Mouse (Mus musculus) midbrain, embryonic 12.5 days (tissue): ENCODE measurements around the gene Vasp. TPM values are rescaled to one million over a fixed set of nuclear protein-coding genes. Genes with fewer than 3 reads are reported as not detected.

Experiments
- ATAC-seq: fragments of 200-750 bp; cut with Nextera tagmentation; 2 replicates; pipeline ENCODE4 v1.8.0; 2017; ENCODE audit warnings: low read depth, moderate TSS enrichment, moderate library complexity; ENCODE audit not compliant: low FRiP score
- H3K27ac ChIP-seq: fragments of 300-500 bp; sonication (generic); replicated peaks from 2 replicates; pipeline ENCODE4 v1.5.1; 2016; ENCODE audit warnings: mild to moderate bottlenecking
- H3K27me3 ChIP-seq: fragments of 300-500 bp; sonication (generic); 2 replicates; pipeline ENCODE4 v1.6.1; 2016; ENCODE audit warnings: mild to moderate bottlenecking
- H3K36me3 ChIP-seq: fragments of 300-500 bp; sonication (generic); 2 replicates; pipeline ENCODE4 v1.6.1; 2016
- H3K4me1 ChIP-seq: fragments of 300-500 bp; sonication (generic); 2 replicates; pipeline ENCODE4 v1.6.1; 2016
- H3K4me2 ChIP-seq: fragments of 300-500 bp; sonication (generic); replicated peaks from 2 replicates; pipeline ENCODE4 v1.6.1; 2016; ENCODE audit warnings: mild to moderate bottlenecking, moderate library complexity
- H3K4me3 ChIP-seq: fragments of 300-500 bp; sonication (generic); 2 replicates; pipeline ENCODE4 v1.5.1; 2016; ENCODE audit warnings: mild to moderate bottlenecking
- H3K9ac ChIP-seq: fragments of 300-500 bp; sonication (generic); replicated peaks from 2 replicates; pipeline ENCODE4 v1.6.1; 2016; ENCODE audit warnings: mild to moderate bottlenecking, moderate library complexity
- H3K9me3 ChIP-seq: fragments of 300-500 bp; sonication (generic); 2 replicates; pipeline ENCODE4 v1.6.1; 2016; ENCODE audit warnings: mild to moderate bottlenecking
- WGBS: fragments of 180-500 bp; shearing (Covaris S2); methylation state at CpG from one replicate; pipeline ENCODE4 v1.1.7; 2016; 5-methylcytosine and 5-hydroxymethylcytosine counted together
- polyA plus RNA-seq: library from polyadenylated mRNA; unstranded; fragments of >200 nt; fragmentation: Nextera tagmentation; extraction: Ambion mirVana; gene quantifications from 2 replicates; pipeline ENCODE4 v1.2.1, GENCODE M21; 2016

Gene Vasp
- polyA plus RNA-seq, 1 experiment from 2014 or later: 47.1 TPM

- Histone ChIP-seq H3K36me3 (peaks cover 39% of the 10 kb centered on the region), H3K27me3 (no peaks in the 10 kb centered on the region), H3K4me1 (peaks cover 31% of the 10 kb centered on the region), H3K9ac (0 out of 2 replicates have a peak overlapping the region, but pooled peaks have one; percentile 28), H3K4me2 (no peak overlapping the region), H3K27ac (no peak overlapping the region), H3K4me3 (no peak overlapping the region), H3K9me3 (no peaks in the 10 kb centered on the region)
- ATAC-seq: no peak
- WGBS: 91% methylated on average over 10 of the region's 10 CpGs
Observed at GRCm38 (mm10) chr7:19265928-19266822, 5.4 kb downstream of the Vasp start.

- H3K27ac ChIP-seq: no peak overlapping the region
- H3K4me2 ChIP-seq: no peak overlapping the region
- H3K9ac ChIP-seq: no peak overlapping the region
- 79% methylated on average over 7 of the region's 7 CpGs for WGBS
- no peak overlapping the region for H3K4me3 ChIP-seq
- peaks cover 49% of the 10 kb centered on the region for H3K36me3 ChIP-seq
- no peak for ATAC-seq
- H3K9me3 ChIP-seq: no peaks in the 10 kb centered on the region
- H3K27me3 ChIP-seq: no peaks in the 10 kb centered on the region
- peaks cover 21% of the 10 kb centered on the region for H3K4me1 ChIP-seq
Observed at GRCm38 (mm10) chr7:19265147-19265546, 6.5 kb downstream of the Vasp start.

- Histone ChIP-seq H3K36me3 (peaks cover 70% of the 10 kb centered on the region), H3K4me1 (no peaks in the 10 kb centered on the region)
- WGBS: 87% methylated on average over 3 of the region's 3 CpGs
Observed at GRCm38 (mm10) chr7:19258336-19258735, 13.3 kb downstream of the Vasp start.

GRCm38 (mm10) chr7:19257390-19258022 lies 14.1 kb downstream of the Vasp start:
- 35% methylated on average over 11 of the region's 11 CpGs for WGBS
- peak; percentile 66 for ATAC-seq
- Histone ChIP-seq H3K4me1 (no peaks in the 10 kb centered on the region), H3K9me3 (no peaks in the 10 kb centered on the region), H3K9ac (no peak overlapping the region), H3K27me3 (no peaks in the 10 kb centered on the region), H3K27ac (no peak overlapping the region), H3K36me3 (peaks cover 62% of the 10 kb centered on the region), H3K4me3 (no peak overlapping the region), H3K4me2 (no peak overlapping the region)

More at GRCm38 (mm10) chr7:19258336-19258735, 13.3 kb downstream of the Vasp start:
- Histone ChIP-seq H3K9me3 (no peaks in the 10 kb centered on the region), H3K27me3 (no peaks in the 10 kb centered on the region), H3K4me3 (no peak overlapping the region), H3K4me2 (no peak overlapping the region), H3K27ac (no peak overlapping the region), H3K9ac (no peak overlapping the region)
- ATAC-seq: no peak

GRCm38 (mm10) chr7:19256567-19256966 lies 15.1 kb downstream of the Vasp start:
- WGBS: 89% methylated on average over 7 of the region's 7 CpGs
- Histone ChIP-seq H3K36me3 (peaks cover 54% of the 10 kb centered on the region), H3K4me3 (no peak overlapping the region), H3K27me3 (no peaks in the 10 kb centered on the region), H3K27ac (no peak overlapping the region), H3K4me1 (no peaks in the 10 kb centered on the region), H3K9me3 (no peaks in the 10 kb centered on the region), H3K4me2 (no peak overlapping the region), H3K9ac (no peak overlapping the region)
- ATAC-seq: no peak

GRCm38 (mm10) chr7:19255395-19255794 lies 16.2 kb downstream of the Vasp start:
- H3K9ac ChIP-seq: no peak overlapping the region
- H3K27me3 ChIP-seq: no peaks in the 10 kb centered on the region
- H3K27ac ChIP-seq: no peak overlapping the region
- H3K36me3 ChIP-seq: peaks cover 42% of the 10 kb centered on the region
- no peaks in the 10 kb centered on the region for H3K9me3 ChIP-seq
- H3K4me1 ChIP-seq: no peaks in the 10 kb centered on the region
- 87% methylated on average over 17 of the region's 17 CpGs for WGBS
- no peak overlapping the region for H3K4me3 ChIP-seq
- H3K4me2 ChIP-seq: no peak overlapping the region
- ATAC-seq: no peak

- H3K9me3 ChIP-seq: no peaks in the 10 kb centered on the region
- WGBS: 67% methylated on average over 5 of the region's 5 CpGs
- H3K4me3 ChIP-seq: no peak overlapping the region
- H3K9ac ChIP-seq: no peak overlapping the region
- H3K27ac ChIP-seq: no peak overlapping the region
- no peaks in the 10 kb centered on the region for H3K27me3 ChIP-seq
- ATAC-seq: no peak
- H3K36me3 ChIP-seq: peaks cover 23% of the 10 kb centered on the region
- no peaks in the 10 kb centered on the region for H3K4me1 ChIP-seq
- H3K4me2 ChIP-seq: no peak overlapping the region
Observed at GRCm38 (mm10) chr7:19253437-19253836, 18.2 kb downstream of the Vasp start.

- Histone ChIP-seq H3K4me2 (no peak overlapping the region), H3K4me3 (no peak overlapping the region), H3K9ac (no peak overlapping the region), H3K27me3 (no peaks in the 10 kb centered on the region), H3K27ac (no peak overlapping the region), H3K36me3 (peaks cover 18% of the 10 kb centered on the region), H3K9me3 (no peaks in the 10 kb centered on the region), H3K4me1 (no peaks in the 10 kb centered on the region)
- ATAC-seq: no peak
- WGBS: 88% methylated on average over 4 of the region's 4 CpGs
Observed at GRCm38 (mm10) chr7:19252078-19252477, 19.5 kb downstream of the Vasp start.

GRCm38 (mm10) chr7:19247511-19247910 lies 24.1 kb downstream of the Vasp start:
- peaks cover 29% of the 10 kb centered on the region for H3K36me3 ChIP-seq
- H3K9me3 ChIP-seq: no peaks in the 10 kb centered on the region

GRCm38 (mm10) chr7:19246855-19247254 lies 24.8 kb downstream of the Vasp start:
- WGBS: 95% methylated on average over 1 of the region's 1 CpGs
- no peaks in the 10 kb centered on the region for H3K27me3 ChIP-seq
- H3K36me3 ChIP-seq: peaks cover 29% of the 10 kb centered on the region
- no peak overlapping the region for H3K4me3 ChIP-seq
- H3K4me1 ChIP-seq: no peaks in the 10 kb centered on the region
- H3K9ac ChIP-seq: no peak overlapping the region
- H3K4me2 ChIP-seq: no peak overlapping the region
- no peak for ATAC-seq
- no peak overlapping the region for H3K27ac ChIP-seq
- no peaks in the 10 kb centered on the region for H3K9me3 ChIP-seq

More at GRCm38 (mm10) chr7:19247511-19247910, 24.1 kb downstream of the Vasp start:
- no peaks in the 10 kb centered on the region for H3K27me3 ChIP-seq
- H3K4me3 ChIP-seq: no peak overlapping the region
- no peak overlapping the region for H3K27ac ChIP-seq
- H3K9ac ChIP-seq: no peak overlapping the region
- no peak for ATAC-seq
- H3K4me2 ChIP-seq: no peak overlapping the region
- 96% methylated on average over 2 of the region's 2 CpGs for WGBS
- no peaks in the 10 kb centered on the region for H3K4me1 ChIP-seq

GRCm38 (mm10) chr7:19245083-19245482 lies 26.5 kb downstream of the Vasp start:
- WGBS: 92% methylated on average over 3 of the region's 3 CpGs
- Histone ChIP-seq H3K4me3 (no peak overlapping the region), H3K4me1 (no peaks in the 10 kb centered on the region), H3K4me2 (no peak overlapping the region), H3K27me3 (no peaks in the 10 kb centered on the region), H3K36me3 (peaks cover 29% of the 10 kb centered on the region), H3K9me3 (no peaks in the 10 kb centered on the region), H3K27ac (no peak overlapping the region), H3K9ac (no peak overlapping the region)
- no peak for ATAC-seq

- 0 out of 2 replicates have a peak overlapping the region, but pooled peaks have one; percentile 39 for H3K9ac ChIP-seq
- no peak for ATAC-seq
- no peaks in the 10 kb centered on the region for H3K4me1 ChIP-seq
- no peaks in the 10 kb centered on the region for H3K9me3 ChIP-seq
- no peak overlapping the region for H3K27ac ChIP-seq
- no peaks in the 10 kb centered on the region for H3K27me3 ChIP-seq
- H3K36me3 ChIP-seq: peaks cover 29% of the 10 kb centered on the region
- 92% methylated on average over 5 of the region's 5 CpGs for WGBS
- no peak overlapping the region for H3K4me2 ChIP-seq
- H3K4me3 ChIP-seq: no peak overlapping the region
Observed at GRCm38 (mm10) chr7:19243858-19244257, 27.8 kb downstream of the Vasp start.
